Mouse (Mus musculus) gastrocnemius, postnatal 14 days (tissue): ENCODE measurements around the gene Wwc1. TPM values are rescaled to one million over a fixed set of nuclear protein-coding genes. Genes with fewer than 3 reads are reported as not detected.
"Not testable (repeated sequence)": the region's sequence is repeated elsewhere in the genome, so short reads cannot be mapped to it uniquely, and the experiment has no call there.

Experiments
- DNase-seq: peaks from one replicate; pipeline ENCODE4 v3.0.0; 2021; ENCODE audit warnings: mixed read lengths
- intact Hi-C: fragments of 180-260 bp; cut with DNase I; formaldehyde crosslinking; loops from one replicate; pipeline ENCODE4 v1.15.1; 2025; ENCODE audit warnings: low total_unique reads
- total RNA-seq, 2 experiments: library from RNA; stranded (reverse); gene quantifications; 2 replicates each; pipeline ENCODE4 v1.2.3; 2021

Wwc1 gene
- total RNA-seq, 2 experiments from 2014 or later: 0.23 to 0.55 TPM

DNA sequence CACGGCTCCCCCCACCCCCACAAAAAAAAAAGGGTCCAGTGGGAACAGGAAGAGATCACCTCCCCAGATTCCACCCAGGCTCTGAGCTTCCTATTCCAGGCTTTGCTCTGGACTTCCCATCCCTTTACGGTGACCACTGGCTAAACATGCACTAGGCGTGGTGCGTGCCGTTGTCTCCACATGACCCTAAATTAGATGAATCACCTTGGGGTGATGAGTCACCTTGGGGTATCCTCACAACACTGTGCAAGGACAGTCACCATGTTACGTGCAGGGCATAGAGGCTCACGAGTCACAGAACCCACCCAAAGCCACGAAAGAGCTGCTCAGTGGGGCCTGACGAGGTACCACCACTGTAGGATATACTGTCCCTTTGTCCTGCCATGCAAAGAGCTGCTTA lies 136.0 kb downstream of the Wwc1 start:
- DNase-seq: no peak
- intact Hi-C loops: no loop called here

DNA sequence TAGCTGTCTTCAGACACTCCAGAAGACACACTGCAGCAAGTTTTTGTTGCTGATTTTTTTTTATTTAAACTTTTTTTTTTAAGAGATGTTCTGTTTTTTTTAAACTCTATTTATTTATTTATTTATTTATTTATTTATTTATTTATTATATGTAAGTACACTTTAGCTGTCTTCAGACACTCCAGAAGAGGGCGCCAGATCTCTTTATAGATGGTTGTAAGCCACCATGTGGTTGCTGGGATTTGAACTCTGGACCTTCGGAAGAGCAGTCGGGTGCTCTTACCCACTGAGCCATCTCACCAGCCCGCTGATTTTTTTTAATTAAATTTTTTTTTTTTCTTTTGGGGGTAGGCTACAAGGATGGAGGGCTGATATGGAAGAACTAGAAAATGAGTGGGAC lies 137.8 kb downstream of the Wwc1 start:
- intact Hi-C loops, DNase-seq: not testable (repeated sequence)

DNA sequence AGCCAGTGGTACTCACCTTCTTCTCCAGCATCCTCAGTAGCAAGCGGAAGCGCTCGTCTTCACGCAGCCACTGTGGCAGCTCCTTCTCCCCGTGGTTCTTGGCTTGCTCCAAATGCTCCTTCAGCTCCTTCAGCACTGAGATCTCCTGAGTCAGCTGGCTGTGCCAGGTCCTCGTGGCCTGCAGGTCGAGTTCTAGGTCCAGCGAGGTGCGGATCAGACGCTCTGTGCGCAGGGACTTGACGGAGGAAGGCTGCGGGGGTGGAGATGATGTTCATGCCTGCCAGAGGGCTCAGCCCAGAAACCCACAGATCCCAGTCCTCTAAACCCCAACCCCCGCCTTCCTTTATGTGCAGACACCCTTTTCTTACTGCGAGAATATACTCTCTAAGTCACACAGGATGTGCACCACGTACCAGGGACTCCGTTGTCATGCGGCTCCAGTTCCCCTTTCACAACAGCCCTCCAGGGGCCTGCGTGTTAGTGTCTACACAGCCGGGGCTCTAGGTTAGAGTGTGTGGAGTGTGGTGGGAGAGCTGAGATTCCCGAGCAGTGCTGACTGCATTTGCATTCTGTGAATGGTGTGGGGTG lies 138.5 kb downstream of the Wwc1 start:
- no peak for DNase-seq
- intact Hi-C loops: no loop called here

DNA sequence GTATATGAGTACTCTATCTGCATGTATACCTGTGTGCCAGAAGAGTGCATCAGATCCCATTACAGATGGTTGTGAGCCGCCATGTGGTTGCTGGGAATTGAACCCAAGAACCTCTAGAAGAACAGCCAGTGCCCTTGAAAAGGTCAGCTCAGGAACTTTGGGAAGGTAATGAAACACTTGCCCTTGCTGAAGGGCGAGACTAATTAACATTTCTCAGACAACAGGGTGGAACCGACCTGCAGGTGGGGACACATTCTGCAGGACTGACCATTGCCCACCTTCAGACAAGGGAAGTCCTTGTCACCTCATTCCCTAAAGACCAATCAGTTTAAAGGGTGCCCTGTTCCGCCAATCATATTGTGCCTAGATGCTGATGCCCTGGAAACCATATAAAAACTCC lies 139.5 kb downstream of the Wwc1 start:
- intact Hi-C loops, DNase-seq: not testable (repeated sequence)

DNA sequence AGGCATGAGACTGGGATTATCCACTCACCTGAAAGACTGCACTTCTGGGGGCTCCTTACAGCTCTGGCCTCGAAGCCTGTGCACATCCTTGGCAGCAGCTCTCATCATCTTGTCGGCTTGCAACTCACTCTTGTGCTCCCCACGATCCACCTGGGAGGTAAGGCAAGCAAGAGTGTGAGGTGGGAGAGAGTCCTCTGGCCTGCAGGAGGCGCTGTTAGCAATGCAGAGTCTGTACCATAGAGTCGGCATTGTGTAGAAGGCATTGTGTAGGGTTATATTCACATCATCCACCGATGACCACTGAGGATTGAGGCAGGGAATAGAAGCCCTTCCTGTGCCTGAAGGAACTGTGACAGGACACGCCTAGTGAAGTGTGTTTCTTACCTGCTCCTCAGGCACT lies 140.0 kb downstream of the Wwc1 start:
- DNase-seq: no peak
- intact Hi-C loops: no loop called here

DNA sequence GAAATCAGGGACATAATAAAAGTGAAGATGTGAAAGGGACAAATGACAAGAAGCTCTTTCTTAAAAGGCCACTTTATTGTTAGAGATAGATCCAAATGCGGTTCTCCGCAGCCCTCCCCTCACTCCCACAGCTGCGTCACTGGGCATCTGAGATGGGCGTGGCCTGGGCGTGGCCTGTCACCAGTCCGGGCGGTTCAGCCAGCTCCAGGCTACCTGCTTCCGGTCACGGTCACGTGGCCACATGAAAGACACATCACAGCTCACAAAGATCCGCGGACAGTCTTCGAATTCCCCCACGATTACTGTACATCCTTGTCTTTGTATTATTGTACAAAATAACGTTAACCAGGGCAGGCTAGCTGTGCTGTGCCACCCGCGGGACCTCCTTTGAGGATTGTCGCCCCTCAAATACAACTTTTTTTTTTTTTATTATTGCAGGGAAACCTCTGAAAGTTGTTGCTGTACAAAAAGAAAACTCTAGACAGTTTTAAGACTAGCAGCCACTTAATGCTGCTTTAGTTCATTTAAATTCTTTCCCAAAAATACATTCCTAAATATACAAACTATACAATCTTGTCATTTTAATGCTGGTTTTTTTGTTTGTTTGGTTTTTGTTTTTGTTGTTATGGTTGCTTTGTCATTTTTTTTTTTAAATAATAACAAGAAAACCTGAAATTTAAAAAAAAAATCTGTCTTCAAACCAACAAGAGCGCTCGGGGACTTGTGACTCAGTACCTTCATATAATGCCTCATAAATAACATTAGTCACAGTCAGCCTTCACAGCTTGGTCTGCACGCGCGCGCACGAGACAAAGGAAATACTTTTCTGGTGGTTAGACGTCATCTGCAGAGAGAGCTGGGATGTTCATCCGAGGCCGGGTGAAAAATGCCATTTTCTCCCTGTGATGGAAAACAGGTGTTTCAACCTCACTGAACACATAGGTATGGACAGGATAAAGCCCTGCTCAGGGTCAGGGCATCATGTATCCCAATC lies 141.7 kb downstream of the Wwc1 start:
- intact Hi-C loops: no loop called here
- peak; percentile 93 for DNase-seq

DNA sequence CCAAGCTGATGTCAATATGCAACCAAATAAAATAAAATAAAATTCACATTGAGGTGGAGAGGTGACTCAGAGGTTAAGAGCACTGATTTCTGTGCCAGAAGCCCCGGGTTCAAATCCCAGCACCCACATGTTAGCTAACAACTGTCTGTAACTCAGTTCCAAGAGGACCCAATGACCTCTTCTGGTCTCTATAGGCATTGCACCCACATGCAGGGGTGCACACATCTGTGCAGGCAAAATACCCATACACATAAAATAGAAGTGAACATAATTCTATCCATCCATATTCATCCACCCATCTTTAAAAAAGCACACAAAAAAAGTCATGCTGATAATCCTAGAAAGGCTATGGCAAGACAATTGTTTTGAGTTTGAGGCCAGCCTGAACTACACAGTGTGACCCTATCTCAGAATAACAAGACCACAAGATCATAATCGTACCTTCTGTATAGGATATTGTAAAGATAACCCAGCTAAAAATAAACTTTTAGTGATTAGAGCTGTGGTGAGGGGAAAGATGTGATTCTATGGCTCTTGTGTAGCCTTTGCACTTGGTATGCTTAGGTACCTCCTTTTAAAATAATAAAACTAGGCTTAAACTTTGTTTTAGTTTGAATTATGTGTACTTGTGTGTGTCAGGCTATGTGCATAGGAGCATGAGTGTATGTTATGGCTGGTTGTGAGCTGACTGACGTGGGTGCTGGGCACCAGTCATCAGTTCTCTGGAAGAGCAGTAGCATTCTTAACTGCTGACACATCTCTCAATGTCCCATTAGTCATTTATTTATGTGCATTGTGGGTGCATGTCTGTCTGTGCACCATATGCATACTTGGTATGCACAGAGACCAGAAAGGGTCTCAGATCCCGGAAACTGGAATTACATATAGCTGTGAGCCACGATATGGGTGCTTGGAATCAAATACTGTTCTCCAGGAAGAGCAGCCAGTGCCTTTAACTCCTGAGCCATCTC lies 142.9 kb downstream of the Wwc1 start:
- intact Hi-C loops: no loop called here
- no peak for DNase-seq

DNA sequence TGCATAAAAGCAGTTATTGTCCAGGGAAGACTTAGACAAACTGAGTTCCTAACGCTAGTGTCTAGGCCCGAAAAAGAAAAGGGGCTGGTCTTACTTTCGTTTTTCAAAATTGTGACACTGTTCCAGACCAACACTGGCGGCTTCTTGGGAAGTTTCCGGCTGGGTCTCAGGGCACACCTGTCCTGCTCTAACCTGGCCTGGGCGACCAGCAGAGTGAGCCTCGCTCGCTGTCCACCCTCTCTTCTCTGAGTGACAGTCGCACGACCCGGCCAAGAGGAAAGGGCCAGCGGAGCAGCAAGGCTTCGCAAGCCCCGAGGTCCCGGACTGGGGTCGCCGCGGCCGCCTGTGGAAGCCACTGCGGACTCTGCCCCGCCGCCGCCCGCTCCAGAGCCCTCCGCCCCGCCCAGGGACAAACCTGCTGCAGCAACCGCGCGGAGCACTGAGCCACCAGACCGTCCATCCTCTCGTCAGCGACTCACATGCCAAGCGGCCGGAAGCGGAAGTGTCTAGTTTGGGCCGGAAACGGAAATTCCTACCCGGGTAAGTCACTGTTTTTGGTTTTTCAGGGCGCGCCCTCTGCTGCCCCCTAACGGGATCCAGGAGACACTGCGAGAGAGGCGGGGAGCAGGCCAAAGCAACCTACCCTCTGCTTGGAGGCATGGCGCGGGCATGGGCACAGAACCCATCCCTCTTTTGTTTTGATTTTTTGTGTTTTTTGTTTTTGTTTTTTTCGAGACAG lies 146.1 kb downstream of the Wwc1 start, which contains the start of gene Rars:
Rars (minus strand) TSS at position 485 of the 739 bp plus-strand sequence.
- peak; percentile 92 for DNase-seq
- intact Hi-C loops: no loop called here

DNA sequence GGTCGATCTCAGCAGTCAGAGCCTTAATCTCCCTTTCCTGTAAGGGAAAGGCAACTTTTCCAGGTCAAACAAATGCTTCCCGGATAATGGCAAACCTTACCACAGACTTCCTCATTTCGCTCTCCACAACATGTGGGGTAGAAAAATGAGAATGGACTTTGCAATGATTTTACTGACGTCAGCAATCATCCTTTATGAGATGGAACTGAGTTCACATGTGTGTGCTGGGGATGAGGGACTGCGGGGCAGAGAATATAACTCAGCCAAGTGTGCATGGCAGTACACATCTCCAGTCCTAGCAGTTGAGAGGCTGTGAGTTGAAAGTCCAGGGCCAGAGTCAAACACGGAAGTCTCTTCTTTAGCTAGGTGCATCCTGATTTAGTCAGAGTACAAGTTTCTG lies 147.1 kb downstream of the Wwc1 start:
- intact Hi-C loops: no loop called here
- no peak for DNase-seq

DNA sequence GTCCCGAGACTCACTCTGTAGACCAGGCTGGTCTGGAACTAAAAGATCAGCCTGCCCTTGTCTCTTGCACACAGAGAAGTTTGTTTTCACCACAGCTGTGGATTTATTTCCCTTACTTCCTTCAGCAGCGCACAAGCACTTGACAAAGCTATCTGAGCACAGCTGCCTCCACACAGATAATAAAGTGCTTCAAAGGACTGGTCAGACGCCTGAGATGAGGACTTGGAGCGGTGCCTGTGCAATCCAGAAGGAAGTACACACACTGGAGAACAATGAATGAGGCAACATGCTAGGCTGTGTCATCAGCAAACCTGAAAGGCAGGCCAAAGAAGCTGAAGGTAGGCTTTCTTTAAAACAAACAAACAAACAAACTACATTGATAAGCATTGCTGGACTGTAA lies 148.2 kb downstream of the Wwc1 start:
- intact Hi-C loops: no loop called here
- no peak for DNase-seq

DNA sequence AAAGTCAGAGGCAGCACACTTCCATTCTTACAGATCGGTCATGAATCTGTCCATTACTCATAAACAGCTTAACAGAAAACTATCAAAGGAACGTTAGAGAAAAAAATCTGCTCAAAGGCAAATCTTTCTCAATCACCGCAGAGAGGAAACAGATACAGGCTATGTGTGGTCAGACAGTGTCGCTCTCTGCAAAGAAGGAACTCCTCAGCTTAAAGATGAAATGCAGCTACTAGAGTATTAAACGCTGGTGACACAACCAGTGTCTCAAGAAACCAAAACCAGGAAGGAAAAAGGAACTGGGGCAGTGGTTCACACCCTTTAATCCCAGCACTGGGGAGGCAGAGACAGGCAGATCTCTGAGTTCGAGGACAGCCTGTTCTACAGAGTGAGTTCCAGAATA lies 152.6 kb downstream of the Wwc1 start:
- intact Hi-C loops: loop anchor here (10.0 kb wide), 1 partner anchor 53 kb away; no protein-coding TSS in a partner anchor
- no peak for DNase-seq

DNA sequence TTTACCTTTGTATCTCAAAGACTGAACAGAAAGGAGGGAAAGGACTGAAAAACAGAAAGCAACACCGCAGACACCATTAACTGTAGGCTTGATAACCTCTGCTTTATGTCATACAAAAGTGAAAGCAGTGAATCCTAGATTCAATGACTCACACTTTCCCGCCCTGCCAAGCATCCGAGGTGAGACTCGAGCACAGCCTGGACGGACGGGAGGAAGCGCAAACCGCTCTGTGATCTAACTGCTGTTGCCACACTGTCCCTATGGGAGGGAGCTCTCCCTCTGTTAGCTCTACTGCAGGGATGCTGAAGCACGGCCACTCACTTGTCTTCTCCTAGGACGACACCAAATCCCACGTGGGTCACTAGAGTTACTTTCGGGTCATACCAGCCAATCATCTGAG lies 164.0 kb downstream of the Wwc1 start:
- DNase-seq: no peak
- intact Hi-C loops: no loop called here

DNA sequence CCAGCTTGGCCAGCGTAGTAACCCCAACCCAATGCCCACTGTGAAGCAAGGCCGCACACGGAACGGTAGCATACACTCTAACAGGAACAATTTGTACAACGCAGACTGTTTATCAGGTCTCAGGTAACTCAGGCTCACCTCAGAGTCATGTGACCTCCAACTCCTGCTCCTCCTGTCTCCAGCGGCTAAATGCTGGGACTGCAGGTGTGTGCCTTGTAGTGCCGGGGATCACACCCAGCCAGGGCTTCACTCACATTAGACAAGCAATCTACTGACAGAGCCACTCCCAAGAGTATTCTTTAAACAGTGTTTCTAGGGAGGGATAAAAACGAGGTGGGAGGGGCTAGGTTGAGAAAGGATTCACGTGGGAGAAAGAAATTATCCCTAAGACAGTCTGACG lies 168.9 kb downstream of the Wwc1 start:
- intact Hi-C loops: no loop called here
- DNase-seq: no peak

DNA sequence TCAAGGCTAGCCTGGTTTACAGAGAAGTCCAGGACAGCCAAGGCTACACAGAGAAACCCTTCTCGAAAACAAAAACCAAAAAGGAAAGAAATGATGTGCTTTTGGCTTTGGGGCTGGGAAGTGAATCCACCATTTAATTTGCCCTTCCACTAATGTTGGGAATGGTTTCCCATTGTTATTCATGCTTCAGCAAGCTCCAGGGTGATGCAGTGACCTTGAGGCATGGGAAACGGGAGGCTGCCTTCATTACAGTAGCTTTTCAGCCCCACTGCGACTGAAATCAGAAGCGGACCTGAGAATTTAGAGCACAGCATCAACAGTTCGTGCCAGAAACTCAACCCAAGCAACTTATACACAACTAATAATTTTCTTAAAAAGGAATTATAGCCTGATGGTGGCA lies 179.0 kb downstream of the Wwc1 start:
- intact Hi-C loops: no loop called here
- DNase-seq: no peak

DNA sequence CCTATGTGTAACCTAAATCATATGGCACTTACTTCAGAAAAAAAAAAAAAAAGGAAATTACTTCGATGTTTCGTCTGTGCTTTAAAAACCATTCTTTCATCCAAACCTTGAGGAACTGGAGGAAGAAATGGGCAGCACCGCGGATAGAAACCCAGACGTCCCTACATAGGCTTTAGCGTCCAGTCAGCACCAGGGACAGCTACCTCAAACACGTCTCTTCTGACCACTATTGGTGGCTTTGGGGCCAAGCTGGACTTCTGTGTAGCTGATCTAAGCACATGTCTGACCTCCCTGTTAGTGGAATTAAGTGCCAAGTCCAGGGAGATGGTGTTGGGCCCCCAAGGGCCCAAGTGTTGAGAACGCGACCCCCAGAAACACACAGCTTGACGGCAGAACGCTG lies 181.5 kb downstream of the Wwc1 start, which contains the start of gene Fbll1:
Fbll1 (minus strand) TSS at position 11 of the 400 bp plus-strand sequence.
- intact Hi-C loops: no loop called here
- DNase-seq: peak; percentile 37

DNA sequence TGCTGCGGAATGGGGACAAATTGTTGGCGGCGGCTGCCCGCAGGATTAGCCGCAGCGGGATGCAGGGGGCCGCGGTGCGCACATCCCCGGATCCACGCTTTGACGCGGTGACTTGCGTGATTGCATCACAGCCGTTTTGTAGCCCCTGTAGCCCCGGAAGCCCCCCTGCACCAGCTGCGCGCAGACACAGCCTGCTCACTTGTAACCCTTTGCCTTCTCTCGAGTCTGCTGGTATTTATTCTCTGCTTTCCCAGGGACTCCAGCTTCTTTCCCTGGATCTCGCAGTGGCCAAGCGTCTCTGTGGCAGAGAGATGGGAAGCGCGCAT lies 181.9 kb downstream of the Wwc1 start:
- no peak for DNase-seq
- intact Hi-C loops: no loop called here

DNA sequence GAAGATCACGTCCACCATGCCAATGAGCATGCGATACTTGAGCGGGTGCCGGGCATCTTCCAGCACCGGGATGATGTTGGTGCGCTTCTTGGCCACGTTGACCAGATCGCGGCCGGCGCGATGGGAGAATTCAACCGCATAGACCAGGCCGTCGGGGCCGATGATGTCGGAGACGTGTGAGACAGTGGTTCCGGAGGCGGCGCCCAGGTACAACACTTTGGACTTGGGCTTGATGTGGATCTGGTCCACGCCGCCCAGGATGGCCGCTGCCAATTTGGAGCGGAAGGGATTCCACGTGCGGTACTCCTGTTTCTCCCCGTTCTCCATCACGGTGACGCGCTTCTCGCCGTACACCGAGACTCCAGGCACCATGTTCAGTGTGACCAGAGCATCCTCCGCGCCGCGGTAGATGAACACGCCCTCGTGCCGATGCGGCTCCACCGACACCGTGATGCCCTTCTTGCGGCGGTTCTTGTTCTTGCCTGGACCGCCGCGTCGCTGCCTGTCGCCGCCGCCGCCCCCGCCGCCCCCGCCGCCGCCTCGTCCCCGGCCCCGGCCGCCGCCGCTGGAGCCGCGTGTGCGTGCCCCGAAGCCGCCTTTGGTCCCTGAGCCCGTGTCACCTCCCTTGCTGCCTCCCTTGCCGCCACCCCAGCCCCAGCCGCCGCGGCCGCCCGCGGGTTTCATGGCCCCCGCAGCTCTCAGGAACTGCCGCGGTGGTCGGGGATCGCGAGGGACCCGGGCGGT lies 182.4 kb downstream of the Wwc1 start:
- intact Hi-C loops: no loop called here
- DNase-seq: no peak

DNA sequence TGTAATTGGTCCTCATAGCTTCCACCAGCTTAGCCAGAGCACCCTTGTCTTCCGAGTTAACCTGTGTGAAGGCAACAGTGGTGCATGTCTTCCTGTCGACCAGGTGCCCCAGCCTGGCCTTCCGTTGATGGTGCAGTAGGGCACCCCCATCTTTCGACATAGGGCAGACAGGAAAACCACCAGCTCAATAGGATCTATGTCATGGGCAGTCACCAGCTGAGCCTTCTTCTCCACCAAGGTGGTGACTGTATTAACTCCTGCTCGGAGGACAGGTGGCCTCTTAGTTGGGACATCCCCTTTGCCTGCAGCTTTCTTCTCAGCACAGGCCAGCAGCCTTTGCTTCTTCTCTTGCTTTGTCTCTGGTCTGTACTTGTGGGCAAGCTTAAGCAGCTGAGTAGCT lies 187.5 kb downstream of the Wwc1 start:
- DNase-seq, intact Hi-C loops: not testable (repeated sequence)
